Mouse (Mus musculus): Measurements from ENCODE around the gene Neurod2.

Gene Neurod2

DNA sequence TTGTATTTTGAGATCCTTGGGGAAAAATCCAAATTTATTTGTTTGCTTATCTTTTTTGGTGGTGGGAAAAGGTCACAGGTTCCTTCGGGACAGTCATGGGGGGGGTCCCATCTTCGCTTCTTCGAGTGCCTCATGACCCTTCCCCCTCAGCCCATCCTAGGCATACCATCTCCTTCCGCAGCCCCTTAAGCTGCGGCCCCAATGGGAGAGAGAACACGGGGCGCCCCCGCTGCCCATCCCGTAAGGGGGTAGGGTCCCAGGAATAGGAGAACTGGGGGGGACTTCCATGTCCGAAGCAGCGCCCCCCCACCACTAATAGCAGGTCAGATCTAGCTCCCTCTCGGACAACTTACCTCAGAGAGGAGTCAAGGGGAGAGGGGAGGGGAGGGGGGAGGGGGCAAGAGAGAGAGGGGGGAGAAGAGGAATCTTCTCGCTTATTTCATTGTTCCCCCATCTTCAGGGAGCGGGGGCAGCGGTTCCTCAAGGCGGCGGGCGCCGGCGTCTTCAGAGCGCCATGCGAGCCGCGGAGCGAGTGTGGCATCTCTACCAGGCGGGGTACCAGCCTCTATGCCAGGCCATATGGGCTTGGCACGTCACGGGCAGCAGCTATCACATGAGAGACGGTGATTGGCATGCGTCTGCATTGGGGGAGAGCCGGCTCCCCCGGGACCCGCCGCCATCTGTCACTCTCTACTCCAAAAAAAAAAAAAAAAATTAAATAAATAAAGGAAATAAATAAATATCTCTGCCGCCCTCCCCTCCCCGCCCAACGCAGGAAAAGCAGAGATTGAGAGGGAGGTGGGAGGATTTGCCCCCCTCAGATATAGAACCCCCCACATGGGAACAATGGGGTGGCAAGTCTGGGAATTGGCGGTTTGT is at the start of gene Neurod2:
TSS of gene Neurod2 (minus strand) at position 568 of the 879 bp plus-strand sequence.
- DNase-seq (ENCODE audit: low spot score): no peak

DNA sequence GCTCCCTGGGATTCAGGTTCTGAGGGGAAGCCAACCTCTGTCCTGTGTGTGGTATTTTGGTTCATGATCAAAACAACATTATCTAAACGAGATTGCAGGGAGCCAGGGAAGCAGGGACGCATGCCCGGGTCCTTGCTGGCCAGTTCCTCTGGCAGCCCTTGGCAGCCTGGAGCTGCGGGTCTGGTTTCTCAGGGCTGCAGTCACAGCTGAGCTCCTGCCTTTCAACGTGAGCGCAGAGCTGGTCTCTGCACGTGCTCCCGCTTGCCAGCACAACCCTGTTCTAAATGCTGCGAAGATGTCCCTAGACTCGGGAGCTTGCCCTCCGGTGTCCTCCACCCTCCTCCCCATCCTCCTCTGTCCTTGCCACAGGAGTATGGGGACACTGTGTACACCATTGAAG is 48.3 kb upstream of the Neurod2 start:
- DNase-seq (ENCODE audit: low spot score): no peak

DNA sequence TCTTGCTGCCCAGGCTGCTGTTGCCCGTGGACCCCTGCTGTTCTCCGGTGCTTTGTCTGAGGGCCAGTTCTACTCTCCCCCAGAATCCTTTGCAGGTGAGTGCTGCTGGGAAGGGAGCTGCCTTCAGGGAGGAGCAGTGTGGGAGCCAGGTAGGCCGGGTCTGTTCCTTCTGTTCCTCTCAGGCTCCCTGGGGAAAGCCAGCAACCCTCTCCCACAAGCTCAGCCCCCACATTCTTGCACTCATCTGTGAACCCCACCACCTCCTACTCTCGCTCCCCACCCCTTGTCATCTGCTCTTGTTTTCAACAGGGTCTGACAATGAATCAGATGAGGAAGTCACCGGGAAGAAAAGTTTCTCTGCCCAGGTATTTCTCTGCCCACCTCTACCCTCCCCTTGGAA is 47.3 kb upstream of the Neurod2 start:
- DNase-seq (ENCODE audit: low spot score): no peak

DNA sequence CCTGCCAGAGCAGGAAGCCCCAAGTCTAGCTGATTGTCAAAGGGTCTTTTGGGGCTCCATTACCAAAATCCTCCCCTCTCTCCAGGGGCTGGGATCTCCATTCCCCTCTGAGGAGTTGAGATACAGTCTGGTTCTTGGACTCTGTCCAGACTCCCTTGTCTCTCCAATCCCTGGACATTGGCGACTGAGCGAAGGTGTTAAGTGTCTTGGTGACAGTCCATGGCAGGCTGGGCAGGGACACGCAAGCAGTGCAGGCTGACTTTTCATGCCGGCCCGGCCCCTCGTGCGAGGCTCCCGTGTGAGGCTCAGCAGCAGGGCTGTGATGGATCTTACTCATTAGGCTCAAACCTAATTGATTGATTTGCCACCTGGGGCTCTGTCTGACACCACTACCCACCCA is 44.8 kb upstream of the Neurod2 start:
- DNase-seq (ENCODE audit: low spot score): no peak

DNA sequence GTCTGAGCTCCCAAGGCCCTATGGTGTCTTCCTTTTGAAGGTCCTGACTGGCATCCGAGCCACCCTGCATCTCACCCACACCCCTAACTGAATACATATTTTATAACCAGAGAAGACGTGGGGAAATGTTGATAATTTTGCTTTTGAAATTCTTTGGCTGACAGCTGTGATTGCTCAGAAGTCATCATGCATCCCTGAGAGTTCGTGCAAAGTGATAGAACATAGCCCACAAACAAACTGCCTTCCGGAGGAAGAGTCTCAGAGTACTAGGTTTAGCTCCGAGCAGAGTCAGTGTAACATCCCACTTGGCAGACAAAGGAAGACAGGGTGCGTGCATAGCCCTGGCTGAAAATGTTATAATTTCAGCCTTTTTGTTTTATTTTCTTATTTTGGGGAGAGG is 43.8 kb upstream of the Neurod2 start:
- no peak for DNase-seq (ENCODE audit: low spot score)

DNA sequence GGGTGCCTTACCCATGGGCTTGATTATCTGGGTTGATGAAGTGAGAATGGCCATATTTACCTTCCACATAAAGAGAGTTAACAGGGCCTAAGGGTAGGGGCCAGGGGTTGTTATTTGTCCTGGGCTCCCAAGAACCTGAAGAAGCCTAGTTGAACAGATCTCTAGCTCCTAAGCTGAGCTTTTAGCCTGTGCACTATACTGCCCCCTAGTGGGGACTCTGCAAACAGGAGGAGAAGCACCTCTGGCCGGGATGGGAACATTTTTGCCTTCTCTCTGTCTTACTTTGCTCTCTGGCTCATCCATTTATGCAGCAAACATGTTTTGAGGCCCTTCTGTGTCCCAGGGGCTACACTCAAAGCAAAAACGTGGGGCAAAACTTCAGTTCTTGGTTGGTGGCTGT is 43.0 kb upstream of the Neurod2 start:
- peak; percentile 87 for DNase-seq (ENCODE audit: low spot score)

DNA sequence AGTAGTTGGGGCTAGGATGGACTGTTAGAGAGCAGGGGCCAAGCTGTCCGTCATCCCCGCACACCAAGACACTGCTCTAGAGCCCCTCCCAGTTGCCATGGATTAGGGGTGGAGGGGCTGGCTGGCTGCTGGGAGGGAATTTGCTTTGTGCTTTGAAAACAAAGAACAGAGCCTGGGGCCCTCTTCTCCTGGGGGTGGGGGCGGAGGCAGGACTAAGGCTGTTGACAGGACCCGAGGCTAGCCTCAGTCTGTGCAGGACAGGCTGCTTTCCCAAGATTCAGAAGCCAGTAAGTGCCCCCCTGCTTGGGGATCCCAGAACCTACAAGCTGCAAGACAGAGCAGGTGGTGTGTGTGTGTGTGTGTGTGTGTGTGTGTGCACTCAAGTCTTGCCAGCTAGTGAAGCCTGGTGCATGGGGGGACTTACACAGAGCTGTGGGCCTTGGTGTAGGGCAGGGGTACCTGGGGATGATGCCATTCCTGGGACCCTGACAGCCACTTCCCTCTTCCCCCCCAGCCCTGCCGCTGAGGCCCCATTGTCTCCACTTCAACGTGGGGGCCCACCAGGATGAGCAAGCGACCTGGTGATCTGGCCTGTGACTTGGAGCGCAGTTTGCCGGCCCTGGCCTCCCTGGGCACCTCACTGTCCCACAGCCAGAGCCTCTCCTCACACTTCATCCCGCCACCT is 42.2 kb upstream of the Neurod2 start:
- peak; percentile 55 for DNase-seq (ENCODE audit: low spot score)

DNA sequence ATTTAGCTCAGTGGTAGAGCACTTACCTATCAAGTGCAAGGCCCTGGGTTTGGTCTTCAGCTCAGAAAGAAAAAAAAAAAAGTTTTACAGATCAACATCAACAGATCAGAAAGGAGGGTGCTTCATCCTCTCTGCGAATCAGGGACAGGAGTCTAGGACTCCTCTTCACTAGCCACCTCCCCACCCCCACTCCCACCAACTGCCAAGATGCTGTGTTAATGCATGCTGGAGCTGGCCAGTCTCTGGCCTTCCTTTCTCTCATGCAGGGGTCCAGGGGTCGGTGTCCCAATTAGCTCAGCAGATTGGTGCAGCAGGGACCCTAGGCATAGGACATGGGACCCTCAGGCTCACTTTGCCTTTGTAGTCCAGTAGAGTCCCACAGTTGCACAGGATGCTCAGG is 41.1 kb upstream of the Neurod2 start:
- no peak for DNase-seq (ENCODE audit: low spot score)

DNA sequence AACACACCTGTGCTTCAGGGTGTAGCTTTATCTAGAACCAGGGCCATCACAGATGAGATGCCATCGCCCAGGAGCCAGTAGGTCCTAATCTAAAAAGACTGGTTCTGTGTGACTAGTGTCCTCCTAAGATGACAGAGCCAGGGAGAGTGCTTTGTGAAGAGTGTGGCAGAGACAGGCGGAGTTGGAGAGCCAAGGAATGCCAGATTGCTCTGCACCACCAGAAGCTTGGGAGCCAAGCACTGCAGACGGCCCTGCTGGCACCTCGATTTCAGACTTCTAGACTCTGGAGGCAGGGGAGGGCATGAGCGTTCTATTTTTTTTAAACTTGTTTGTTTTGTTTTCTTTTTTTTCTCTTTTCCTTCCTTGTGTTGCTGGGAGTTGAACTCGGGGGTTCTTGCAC is 39.9 kb upstream of the Neurod2 start:
- no peak for DNase-seq (ENCODE audit: low spot score)

DNA sequence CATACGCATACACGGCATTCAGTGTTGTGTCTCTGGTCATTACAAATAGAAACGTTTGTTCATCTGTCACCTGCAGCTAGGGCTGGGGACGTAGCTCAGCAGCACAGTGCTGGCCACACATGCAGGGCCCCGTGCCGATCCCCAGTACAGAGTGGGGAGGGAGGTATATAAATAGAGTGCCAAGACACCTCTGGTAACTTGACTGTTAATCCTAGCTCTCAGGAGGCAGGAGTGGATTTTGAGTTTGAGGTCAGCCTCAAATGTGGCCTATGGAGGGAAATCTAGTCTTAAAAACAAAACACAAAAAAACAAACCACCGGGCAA is 38.4 kb upstream of the Neurod2 start:
- no peak for DNase-seq (ENCODE audit: low spot score)

DNA sequence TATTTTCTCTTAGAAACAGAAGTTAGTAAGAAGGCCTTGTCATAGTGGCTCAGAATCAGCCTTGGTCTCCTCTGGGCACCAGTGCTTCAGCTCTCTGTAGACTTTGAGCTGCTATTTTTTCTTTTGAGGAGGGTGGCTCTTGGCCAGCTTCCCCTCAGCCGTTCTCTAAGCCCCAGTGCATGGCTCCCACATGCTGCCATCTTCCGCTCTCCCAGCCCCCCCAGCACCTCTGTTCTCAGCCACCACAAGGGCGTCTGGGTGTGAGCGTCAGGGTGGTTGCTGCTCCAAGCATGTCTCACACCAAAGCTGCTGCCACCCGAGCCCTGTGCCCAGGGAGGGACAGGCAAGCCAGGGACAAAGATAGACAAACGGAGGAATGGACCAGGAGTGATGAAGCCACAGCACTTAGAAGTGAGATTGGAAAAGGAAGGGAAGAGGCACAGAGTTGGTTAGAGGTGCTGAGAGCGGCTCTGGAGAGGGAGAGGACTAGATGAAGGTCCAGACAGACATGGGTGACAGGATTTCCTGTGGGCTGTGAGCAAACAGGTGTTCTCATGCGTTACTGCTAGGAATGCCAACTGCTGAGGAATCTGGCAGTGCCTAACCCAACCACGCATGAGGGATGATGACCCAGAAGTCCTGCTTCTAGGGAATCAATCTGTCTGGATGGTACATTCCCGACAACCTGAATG is 37.9 kb upstream of the Neurod2 start:
- DNase-seq (ENCODE audit: low spot score): no peak

DNA sequence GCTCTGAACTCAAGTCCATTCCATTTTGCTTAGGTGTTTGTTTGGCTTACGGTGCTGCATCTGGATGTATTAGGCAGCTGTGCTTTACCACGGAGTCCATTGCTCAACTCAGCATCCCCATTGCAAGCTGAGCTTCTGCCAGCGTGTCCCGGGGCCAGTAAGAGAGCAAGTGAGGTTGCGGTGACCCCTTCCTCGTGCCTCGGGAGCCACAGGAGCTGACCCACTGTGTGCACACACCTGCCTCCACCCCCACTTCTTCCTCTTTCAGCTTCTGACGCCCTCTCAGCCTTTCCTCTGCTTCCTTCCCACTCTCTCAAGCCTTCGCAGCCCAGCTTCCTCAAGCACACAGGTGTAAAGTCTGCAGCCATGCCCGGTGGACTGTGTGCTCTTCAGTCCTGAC is 36.8 kb upstream of the Neurod2 start:
- DNase-seq (ENCODE audit: low spot score): no peak

DNA sequence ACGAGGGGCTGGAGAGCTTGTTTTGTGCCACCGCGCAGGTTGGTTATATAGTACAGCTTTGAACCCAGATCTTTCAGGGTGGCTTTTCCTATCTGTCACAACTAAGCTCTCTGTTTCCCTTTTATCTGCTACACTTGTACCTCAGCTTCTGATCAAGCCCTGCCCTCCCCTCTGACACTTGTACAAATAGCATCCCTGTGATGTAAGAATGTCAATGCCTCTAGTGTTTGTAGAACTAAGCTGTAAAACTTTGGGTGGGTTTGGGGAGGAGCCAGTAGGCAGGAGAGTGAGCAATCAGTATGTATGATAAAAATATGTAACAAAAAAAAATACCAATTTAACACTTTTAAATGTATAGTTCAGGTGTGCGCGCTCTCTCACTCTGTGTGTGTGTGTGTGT is 35.0 kb upstream of the Neurod2 start:
- no peak for DNase-seq (ENCODE audit: low spot score)

DNA sequence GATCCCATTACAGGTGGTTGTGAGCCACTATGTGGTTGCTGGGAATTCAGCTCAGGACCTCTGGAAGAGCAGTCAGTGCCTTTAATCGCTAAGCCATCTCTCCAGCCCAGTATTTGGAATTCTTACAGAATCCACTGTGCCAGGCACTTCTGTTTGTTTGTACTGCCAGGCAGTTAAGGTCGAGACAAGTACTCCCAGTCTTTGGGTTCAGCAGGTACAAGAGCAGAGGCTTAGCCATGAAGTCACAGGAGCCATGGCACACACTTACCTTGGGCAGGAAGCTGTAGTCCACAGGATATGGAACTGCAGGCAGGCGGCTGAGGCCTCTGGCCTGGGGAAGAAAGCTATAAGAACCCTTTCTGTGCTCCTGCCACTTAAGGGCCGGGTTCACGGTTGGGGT is 34.4 kb upstream of the Neurod2 start:
- no peak for DNase-seq (ENCODE audit: low spot score)

DNA sequence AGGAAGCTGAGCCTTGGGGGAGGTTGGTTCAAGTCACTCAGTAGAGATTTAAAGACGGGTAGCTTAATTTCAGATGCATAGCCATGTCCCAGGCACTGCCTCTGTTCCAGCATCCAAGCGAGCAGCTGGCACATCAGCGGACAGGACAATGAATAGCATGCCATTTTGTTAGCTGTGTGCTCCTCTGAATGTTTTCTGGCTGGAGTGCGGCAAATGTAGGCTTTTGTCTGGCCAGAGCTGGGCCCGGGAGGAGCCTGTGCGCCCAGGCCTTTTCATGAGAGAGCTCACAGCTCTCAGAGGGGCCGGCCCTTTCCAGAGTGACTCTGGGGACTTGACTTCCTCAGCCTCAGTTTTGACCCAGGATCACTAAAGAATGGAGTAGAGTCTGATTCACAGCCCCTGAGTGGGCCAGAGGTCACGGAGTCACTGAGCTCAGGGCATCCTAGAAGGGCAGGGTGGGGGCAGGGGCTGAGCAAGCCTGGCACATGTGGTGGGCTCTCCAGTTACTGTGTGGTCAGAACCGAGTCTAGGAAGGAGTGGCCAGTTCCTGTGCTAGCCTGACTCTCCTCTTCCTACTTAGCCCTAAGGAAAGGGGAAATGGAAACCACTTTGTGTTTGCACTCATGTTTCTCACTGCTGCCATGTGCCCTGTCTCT is 31.5 kb upstream of the Neurod2 start:
- no peak for DNase-seq (ENCODE audit: low spot score)

DNA sequence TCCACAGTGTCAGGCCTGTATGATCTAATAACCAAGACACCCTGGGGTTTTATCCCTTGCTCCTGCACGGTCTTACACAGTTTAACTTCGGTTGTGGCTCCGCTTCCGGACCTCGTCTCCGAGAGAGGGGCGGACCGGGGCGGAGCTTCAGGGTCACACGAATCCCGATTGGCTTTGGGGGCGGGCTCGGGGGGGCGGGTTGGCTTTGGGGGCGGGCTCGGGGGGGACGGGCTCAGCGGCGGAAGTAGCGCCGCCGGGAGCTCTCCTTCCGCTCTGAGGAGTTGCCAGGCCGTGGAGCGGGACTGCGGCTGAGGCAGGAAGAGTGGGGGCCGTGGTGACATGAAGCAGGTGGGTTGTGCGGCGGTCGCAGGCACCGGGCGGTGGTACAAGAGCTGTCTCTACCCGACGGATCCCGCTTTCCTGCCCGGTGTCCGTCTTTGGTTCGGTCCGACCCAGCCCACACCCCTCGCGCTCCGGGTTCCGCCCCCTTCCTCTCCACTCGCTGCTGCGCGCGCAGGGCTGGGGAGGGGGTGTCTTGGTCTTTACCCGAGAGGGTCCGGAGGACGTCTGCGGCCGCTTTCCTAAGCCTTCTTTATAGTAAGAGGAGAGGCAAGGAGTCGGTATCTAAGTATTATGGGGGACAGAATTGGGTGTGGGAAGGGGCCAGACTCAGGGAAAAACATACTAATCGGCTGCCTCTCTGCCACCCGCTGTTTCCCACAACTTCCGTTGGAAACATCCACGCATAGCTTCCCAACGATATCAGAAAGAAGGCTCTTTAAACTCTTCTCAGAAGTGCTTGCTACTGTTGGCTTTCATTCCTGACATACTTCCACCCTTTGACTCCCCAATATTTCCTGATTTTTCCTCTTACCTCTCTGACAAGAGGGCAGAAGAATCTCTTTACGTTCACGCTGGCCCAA is 29.0 kb upstream of the Neurod2 start, which contains the start of gene Stard3:
TSS of gene Stard3 (plus strand) at position 208 of the 923 bp plus-strand sequence.
- DNase-seq (ENCODE audit: low spot score): peak; percentile 90

DNA sequence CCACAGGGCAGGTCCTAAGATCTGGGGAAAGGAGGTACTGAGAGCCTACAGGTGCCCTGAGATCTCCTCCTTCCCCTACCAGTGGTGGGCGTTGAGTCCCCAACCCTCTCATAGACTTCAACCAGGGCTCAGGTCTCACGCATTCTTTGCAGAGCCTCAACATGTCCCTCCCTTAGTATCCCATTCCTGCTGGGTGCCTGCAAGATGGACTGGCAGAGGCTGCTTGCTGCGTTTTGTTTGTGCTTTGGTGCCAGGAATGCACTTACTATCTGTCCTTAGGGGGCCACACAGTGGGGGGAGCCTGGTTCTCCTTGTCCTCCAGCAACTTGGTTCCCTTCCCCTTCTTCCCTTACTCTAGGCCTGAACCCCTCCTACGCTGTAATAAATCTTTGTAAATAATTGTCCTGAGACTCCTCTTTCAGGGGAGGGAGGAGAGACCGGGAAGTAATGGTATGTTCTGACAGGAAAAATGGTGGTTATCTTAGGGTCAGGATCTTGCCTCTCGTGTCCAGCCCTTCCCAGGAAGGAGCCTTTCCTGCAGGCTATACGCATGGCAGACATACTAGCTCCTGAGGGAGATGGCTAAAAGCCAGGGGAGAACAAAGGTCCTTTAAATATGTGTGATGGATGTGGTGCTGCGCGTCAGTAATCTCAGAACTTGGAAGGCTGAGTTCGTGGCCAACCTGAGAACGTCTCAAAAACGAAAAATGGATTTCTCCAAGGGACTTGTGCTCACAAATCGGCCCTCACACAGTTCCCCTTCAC is 28.1 kb upstream of the Neurod2 start:
- DNase-seq (ENCODE audit: low spot score): no peak

DNA sequence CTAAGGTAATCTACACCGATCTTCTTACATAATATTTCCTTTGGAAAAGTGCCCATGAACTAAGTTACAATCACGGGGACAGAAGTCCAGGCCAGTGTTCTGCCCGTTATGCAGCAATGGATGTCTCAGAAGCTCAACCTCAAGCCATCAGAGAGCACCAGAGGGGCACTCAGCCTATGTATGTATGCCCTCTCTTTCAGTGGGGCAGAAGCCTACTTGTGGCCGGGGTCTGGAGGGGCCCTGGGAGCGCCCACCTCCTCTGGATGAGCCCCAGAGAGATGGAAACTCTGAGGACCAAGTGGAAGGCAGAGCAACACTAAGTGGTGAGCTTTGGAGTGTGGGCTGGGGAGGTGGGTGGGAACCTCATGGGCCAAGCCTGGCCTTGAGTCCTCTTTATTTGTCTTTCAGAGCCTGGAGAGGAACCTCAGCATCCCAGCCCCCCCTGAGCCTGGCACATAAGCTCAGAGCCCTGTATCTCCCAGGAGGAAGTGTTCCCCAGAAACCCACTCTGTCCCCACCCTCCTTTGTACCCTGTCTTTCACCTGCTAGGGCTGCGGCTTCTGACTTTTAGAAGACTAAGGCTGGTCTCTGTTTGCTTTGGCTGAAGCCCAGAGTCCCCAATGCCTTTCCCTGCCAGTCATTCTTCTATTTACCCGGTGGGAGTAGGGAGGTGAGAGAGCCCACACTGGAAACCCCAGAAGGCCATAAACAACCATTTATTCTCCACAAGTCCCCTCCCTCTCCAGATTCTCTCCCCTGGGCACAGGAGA is 27.4 kb upstream of the Neurod2 start:
- no peak for DNase-seq (ENCODE audit: low spot score)

DNA sequence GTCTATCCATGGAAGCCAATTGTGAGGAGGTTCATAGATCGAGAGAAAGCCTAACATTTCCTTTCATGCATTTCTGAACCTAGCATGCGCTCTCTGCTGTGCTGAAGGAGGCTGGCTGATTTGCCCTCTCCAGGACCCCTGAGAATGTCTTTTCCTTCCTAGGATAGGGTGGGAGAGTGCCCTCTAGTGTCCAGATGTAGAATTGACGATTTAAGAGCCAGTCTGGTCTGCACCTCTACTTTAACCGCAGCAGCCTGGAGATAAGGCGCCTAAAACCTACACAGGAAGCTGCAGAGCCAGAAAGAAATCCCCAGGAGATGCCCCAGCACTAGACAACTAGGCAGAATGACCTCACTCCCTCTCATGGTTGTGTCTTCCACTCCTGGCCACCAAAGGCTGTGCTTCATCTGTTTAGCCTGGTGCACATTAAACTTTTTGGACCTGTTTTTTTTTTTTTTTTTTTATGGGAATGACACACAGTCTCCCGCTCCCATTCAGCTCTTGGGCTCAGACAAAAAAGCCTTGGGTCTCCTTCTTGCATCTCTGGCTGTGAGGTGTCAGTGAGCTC is 26.4 kb upstream of the Neurod2 start:
- DNase-seq (ENCODE audit: low spot score): peak; percentile 92

All from retina, embryonic 14.5 days (tissue).